Mouse (Mus musculus) layer of hippocampus, postnatal 25 days (tissue): ENCODE measurements around the gene Fam32a. TPM values are rescaled to one million over a fixed set of nuclear protein-coding genes. Genes with fewer than 3 reads are reported as not detected.
A peak's percentile ranks its signal among the peaks of the same experiment; 100 is the strongest.

Source experiments
- DNase-seq, 2 experiments: peaks; one replicate each; pipeline ENCODE4 v3.0.0; 2022; ENCODE audit warnings: mixed read lengths in 2 of 2, low spot score in 1 of 2; ENCODE audit errors: extremely low spot score in 1 of 2
- total RNA-seq, 2 experiments: library from RNA; stranded (reverse); gene quantifications; 2 replicates each; pipeline ENCODE4 v1.2.3; 2021

The Fam32a gene
- total RNA-seq, 2 experiments from 2014 or later, result 57.4 to 60.6 TPM

DNA sequence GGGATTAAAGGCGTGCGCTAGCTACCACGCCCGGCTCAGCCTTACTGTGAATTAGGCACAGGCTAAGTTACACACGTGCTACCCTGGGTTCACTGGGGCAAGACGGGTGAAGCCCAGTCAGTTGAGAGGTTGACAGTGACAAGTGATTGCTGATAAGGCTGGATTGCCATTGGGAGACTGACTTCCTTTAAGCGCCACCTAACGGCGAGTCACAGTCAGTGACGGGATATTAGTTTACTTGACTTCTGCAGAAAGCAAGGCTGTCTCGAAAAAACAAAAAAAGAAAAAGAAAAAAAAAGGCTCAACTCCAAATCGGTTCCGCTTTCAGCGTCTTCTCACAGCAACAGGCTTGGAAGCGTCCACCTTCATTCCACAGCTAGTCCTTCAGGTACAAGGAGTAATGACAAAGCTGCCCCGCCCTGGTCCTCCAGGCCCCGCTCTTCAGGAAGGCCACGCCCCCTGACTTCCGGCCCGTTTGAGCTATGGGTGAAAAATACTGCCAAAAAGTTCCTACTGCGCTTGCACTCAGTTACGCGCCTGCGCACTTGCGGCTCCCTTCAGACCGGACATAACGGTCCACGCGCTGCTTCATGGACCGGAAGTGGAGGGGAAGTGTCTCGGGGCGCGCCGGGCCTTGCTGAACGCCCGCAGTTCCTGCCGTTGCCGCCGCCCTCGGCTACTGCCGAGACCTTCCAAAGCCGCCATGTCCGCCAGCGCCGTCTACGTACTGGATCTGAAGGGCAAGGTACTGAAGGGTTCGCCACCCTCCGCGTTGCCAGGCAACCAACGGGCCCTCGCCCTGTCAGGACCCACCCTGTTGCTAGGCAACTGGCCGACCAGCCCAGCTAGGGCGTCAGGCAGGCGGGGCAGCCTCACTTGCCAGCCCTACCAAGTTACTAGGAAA lies 20.2 kb downstream of the Fam32a start, which contains the start of gene Ap1m1:
Ap1m1 (plus strand) TSS at position 520 of the 904 bp plus-strand sequence.
- DNase-seq, result peak; percentile 90 to 94

DNA sequence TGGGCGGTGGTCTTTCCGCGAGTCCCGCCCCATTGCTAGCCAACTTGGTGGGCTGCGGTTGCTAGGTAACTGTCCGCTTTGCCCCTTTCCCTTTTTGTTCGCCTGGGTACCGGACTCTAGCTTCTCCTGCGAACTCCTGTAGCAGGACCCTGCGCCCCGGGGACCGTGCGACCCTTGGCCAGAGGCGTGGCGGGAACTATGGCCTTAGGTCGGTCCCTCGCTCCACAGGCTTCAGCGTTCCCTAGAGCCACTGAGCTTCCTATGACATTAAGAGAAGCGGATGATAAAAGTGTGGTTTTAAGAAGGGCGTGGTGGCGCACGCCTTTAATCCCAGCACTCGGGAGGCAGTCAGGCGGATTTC lies 20.9 kb downstream of the Fam32a start:
- DNase-seq, result no peak

DNA sequence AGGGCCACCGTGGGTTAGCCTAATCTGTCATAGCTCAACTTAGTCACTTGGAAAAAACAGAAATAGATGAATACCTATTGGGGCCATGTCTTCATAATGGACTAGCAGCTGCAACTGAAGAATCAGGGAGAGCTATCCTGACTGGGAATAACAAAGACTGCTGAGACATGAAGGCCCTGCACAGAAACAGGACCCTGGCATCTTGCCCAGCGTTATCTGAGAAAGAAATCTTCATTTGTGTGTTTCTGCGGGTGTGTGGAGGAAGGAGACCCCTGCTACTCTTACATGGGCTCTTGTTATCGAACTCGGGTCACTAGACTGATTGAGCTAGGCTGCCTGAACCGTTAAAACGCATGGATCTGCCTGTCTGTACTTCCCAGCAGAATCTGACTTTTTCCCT lies 21.4 kb downstream of the Fam32a start:
- DNase-seq, result no peak

- DNase-seq, result no peak
These were observed 22.7 kb downstream of the Fam32a start for GRCm38 (mm10) chr8:72242226-72242625.

DNA sequence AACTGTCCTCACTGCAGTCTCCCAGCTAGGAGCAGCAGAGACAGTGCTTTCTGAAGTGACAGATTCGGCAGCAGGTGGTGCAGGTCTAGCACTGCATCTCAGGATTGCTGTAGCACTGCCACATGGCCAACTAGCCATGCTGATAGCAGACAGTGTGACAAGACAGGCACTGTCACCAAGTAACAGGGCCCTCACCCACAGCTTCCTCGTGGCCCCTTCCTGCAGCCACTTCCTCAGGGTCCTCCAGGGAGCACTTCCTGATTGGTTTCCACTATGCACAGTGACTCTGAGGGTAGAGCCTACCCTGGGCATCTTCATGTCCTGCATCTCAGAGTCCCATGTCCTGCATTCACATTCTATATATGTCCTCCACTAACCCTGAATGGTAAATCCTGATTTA lies 25.1 kb downstream of the Fam32a start:
- DNase-seq, result no peak

DNA sequence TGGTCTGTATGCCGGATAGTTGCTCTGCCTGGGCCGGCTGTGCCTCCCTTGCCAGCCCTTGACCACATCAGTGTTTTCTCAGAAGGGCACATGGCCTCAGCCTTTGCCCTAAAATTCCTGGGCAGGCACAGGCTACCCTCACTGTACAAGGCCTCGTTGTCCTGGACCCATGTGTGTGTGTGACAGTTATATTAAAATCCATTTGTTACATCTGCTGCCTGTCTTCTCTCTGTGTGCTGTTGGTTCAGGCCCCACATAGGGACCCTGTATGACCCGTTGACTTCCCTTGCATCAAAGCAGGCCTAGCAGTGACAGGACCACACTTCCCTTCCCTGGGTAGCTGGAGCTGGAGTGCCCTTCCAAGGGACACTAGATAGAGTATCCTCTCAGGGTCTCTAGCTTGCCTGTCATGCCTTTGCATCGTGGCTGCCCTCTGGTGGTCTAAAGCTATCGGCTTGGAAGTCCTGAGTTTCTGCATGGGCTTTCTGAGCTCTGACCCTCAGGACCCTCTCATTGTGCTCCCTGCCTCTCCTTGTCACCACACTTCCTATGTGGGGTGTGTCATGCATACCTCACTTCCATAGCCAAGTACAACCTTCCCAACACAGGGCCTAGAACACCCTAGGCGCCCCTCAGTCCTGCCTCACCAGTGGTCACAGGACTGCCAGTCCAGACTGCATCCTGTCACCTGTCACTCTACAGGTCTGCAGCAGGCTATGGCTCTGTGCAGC lies 37.8 kb downstream of the Fam32a start:
- peak in 1 of 2 experiments; percentile 51 for DNase-seq

- no peak for DNase-seq
These were observed 38.3 kb downstream of the Fam32a start for GRCm38 (mm10) chr8:72257902-72258238.

- DNase-seq, result no peak
These were observed 40.3 kb downstream of the Fam32a start for GRCm38 (mm10) chr8:72259862-72260261.

DNA sequence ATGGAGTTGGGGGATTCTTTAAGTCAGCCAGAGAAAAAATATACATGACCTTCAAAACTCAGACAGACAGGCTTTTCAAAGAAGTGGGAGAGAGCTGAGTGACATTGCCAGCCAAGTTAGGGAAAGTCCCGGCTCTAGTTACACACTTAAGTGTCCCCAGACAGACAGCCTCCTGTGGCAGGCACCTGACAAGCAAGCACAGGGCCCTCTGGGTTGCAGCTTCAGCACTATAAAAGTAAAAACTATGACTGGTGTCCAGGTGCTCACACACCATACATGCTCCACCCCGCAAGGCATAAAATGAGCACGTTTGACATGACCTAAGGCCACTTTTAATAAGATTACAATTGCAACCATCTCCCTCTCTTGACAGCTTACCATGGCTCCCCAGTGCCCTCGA lies 41.1 kb downstream of the Fam32a start:
- no peak for DNase-seq

GRCm38 (mm10) chr8:72261019-72261418 lies 41.5 kb downstream of the Fam32a start:
- peak in 1 of 2 experiments; percentile 26 for DNase-seq

GRCm38 (mm10) chr8:72261431-72261830 lies 41.9 kb downstream of the Fam32a start:
- DNase-seq, result no peak

GRCm38 (mm10) chr8:72261872-72262271 lies 42.3 kb downstream of the Fam32a start:
- no peak for DNase-seq

DNA sequence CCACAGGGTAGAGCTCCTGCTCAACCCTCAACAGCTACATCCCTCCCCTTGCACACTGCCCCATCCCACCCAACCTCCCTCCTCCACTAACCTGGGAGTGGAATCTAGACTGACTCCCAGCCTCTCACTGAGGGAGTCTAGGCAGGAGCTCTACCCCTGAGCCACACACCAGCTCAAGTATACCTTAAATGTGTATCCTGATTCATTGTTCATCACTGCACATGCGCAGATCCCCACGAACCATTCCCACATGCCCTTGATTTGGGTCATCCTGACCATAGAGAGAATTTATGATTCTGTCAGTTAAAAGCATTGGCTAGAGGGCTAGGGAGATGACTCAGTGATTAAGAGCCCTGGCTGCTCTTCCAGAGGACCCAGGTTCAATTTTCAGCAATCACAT lies 43.2 kb downstream of the Fam32a start:
- DNase-seq, result no peak

DNA sequence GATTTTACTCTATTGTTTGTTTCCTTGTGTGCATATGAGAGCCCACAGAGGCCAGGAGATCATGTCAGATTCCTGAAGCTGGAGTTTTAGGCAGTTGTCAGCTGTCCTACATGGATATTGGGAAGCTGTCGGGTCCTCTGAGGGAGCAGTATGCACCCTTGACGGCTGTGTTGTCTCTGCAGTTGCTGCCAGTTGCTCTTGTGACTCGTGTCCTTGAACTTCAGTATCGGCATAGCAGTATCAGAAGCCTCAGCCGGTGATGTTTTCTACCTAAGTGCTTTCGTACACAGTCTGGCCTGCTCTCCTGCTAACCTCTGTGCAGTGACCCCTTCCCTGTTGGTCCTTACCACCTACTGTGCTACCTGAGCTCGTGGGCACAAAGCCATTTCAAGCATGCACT lies 43.9 kb downstream of the Fam32a start:
- DNase-seq, result no peak

DNA sequence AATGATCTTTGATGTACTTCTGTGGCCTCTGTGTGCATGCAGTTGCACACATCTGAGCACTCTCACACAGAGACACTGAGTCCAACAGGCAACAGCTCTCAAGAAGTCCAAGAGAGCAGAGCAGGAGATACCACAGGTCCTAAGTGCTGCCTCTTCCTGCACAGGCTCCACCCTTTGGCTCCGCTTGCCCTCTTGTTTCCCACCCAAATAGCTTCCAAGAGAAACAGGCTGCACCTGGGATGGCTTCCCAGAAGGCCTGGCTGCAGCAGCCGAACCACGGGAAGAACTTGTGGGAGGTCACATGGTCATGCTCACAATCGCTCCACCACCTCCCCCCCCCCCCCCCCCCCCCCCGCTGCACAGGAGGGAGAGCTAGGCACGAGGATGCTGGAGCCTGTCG lies 45.8 kb downstream of the Fam32a start:
- DNase-seq, result no peak

DNA sequence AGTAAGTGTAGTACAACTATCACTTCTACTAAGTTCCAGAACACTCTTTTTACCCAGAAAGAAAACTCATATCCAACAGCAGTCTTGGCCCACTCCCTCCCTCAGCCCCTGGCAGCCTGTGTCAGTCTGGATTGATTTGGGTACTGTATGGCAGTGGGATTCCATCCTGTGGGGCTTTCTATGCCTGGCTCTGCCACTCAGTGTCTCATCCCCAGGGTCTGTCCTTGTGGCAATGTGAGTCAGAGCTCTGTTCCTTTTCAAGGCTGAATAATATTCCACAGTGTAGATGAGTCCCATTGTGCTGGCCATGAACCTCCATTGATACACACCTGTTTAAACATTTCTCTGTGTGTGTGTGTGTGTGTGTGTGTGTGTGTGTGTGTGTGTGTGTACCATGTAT lies 47.1 kb downstream of the Fam32a start:
- no peak for DNase-seq

- no peak for DNase-seq
These were observed 47.6 kb downstream of the Fam32a start for GRCm38 (mm10) chr8:72267106-72267505.

- DNase-seq, result no peak
These were observed 48.8 kb downstream of the Fam32a start for GRCm38 (mm10) chr8:72268356-72268755.

DNA sequence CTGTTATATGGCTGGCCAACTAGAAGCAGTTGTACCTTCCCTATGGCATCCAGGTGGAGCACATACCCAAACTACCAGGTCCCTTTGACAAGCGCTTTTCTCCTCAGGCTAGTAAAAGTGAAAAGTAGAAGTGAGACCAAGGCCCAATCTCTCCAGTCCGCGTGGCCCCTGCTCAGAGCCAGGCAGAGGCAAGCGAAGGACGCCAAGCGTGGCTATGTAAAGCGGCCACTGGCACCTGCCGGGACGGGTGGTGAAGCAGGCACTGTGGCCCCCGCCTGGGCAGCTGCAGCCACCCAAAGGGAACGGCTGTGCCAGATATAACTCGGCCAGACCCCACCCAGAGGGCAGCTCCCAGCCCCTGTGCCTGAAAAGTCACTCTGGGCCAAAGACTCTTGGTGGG lies 51.1 kb downstream of the Fam32a start:
- no peak for DNase-seq

- no peak for DNase-seq
These were observed 51.6 kb downstream of the Fam32a start for GRCm38 (mm10) chr8:72271051-72271660.

DNA sequence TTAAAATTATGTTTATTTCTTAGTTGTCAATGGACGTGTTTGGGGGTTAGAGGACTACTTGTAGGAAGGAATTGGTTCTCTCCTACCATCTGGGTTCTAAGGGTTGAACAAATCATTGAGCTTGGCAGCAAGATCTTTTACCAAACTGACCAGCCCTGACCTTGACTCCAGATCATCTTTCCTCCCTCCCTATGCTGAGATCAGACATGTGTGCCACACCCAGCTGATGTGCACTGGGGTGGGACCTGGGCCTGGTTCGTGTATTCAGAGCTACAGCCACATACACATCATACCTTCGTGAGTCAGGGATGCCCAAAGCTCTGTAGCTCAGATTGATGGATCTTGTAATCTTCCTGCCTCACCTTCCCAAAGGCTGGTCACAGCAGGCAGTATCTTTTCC lies 52.2 kb downstream of the Fam32a start:
- DNase-seq, result no peak
